23 mouse cellular contexts compared by ENCODE assay signal in genomic region chr11:111074131-111074530, GRCm38 (mm10).
"Had no signal": no experiment of that assay in that cellular context is flagged by ENCODE, and none has a peak within 500 bp of the region (broad histone marks: within the 10 kb centered on the region; RNA-seq: fewer than 3 reads in every experiment).

No protein-coding gene starts in this region.

- H3K27ac ChIP-seq: limb, embryonic 10.5 days; limb, embryonic 13.5 days; liver, embryonic 12.5 days; liver, embryonic 15.5 days; lung, embryonic 15.5 days; midbrain, embryonic 10.5 days; midbrain, embryonic 13.5 days; neural tube, embryonic 13.5 days; stomach, embryonic 15.5 days had no signal

- H3K4me1 ChIP-seq: limb, embryonic 10.5 days; liver, embryonic 12.5 days; liver, embryonic 15.5 days; lung, embryonic 15.5 days; megakaryocyte, embryonic 14.5 days; midbrain, embryonic 10.5 days; midbrain, embryonic 13.5 days; neural tube, embryonic 13.5 days; stomach, embryonic 15.5 days had no signal

- H3K4me3 ChIP-seq: limb, embryonic 10.5 days; limb, embryonic 13.5 days; liver, embryonic 12.5 days; liver, embryonic 15.5 days; lung, embryonic 15.5 days; megakaryocyte, embryonic 14.5 days; midbrain, embryonic 10.5 days; midbrain, embryonic 13.5 days; myocyte; neural tube, embryonic 13.5 days; stomach, embryonic 15.5 days had no signal

- H3K4me2 ChIP-seq: limb, embryonic 13.5 days; liver, embryonic 12.5 days; liver, embryonic 15.5 days; lung, embryonic 15.5 days; midbrain, embryonic 13.5 days; neural tube, embryonic 13.5 days; stomach, embryonic 15.5 days had no signal

- H3K9me3 ChIP-seq: limb, embryonic 10.5 days; limb, embryonic 13.5 days; liver, embryonic 12.5 days; liver, embryonic 15.5 days; lung, embryonic 15.5 days; midbrain, embryonic 10.5 days; midbrain, embryonic 13.5 days; neural tube, embryonic 13.5 days; stomach, embryonic 15.5 days had no signal

- DNase-seq: kidney, postnatal 14 days; kidney, postnatal 4 days; layer of hippocampus, postnatal 36 days; liver; lung, adult 18-20 months; lung, postnatal 10 days; lung, postnatal 36 days; retina, postnatal 1 day; right cerebral cortex, postnatal 25 days; spleen, adult 18-20 months; thymus, postnatal 25 days had no signal

- H3K9ac ChIP-seq: limb, embryonic 13.5 days; liver, embryonic 12.5 days; liver, embryonic 15.5 days; lung, embryonic 15.5 days; midbrain, embryonic 13.5 days; neural tube, embryonic 13.5 days; stomach, embryonic 15.5 days had no signal

- ATAC-seq: liver, embryonic 12.5 days; midbrain, embryonic 13.5 days; midbrain, embryonic 16.5 days had no signal

- H3K27me3 ChIP-seq: limb, embryonic 13.5 days; liver, embryonic 12.5 days; liver, embryonic 15.5 days; lung, embryonic 15.5 days; midbrain, embryonic 13.5 days; stomach, embryonic 15.5 days had no signal

- H3K36me3 ChIP-seq: liver, embryonic 12.5 days; liver, embryonic 15.5 days; lung, embryonic 15.5 days; midbrain, embryonic 13.5 days; neural tube, embryonic 13.5 days; stomach, embryonic 15.5 days had no signal
